Mouse (Mus musculus): Measurements from ENCODE around the gene Calr. TPM values are rescaled to one million over a fixed set of nuclear protein-coding genes. Genes with fewer than 3 reads are reported as not detected.

Calr gene
- polyA plus RNA-seq (2012; rRNA removed): 374 and 466 TPM in 2 replicates

DNA sequence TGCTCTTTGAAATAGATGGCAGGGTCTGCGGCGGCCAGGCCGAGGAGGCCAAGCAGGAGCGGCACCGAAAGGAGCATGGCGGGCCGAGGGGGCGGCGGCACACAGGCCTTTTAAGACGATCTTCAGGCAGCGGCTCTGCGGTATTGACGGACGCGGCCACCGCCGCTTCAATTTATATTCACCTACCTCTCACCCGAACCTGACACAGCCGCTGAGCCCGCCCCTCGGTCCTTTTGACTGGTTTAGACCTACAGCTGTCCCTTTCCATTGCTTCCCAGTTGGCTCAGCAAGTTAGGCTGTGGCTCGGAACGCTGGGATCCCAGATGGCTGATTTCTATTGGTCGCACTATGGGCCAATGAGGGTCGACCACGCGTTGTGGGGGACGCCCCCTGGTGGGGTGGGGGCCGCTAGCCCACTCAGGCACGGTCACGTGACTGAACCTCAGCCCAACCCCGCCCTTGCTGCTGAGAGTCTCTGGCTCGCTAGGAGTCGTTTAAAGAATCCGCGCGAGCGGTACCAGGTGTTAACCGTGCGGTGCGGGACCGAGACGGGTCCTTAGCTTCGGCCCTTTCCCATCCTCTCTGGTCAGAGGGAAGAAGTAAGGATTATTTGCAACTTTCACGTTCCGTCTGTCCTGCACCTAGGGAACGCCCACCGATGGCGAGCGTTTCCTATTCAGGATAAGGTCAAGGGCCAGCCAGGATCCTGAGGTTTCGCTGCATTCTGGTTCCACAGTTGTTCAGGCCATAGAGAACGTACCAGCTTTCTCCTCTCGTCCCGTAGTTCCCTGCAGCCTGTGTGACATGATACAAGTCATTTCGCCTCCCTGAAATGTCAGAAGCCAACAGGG is at the start of gene Calr:
Gene Calr (minus strand): TSS at position 213 of the 851 bp plus-strand sequence.
- peak; percentile 100 for DNase-seq (ENCODE audit: low read depth)
- TF ChIP-seq CTCF (IDR thresholded peaks at IDR 0.05; ENCODE audit: borderline replicate concordance, extremely low read depth, insufficient read depth, insufficient read length): no peak
- peak; percentile 98 for TF ChIP-seq POLR2A (IDR thresholded peaks at IDR 0.05; ENCODE audit: borderline replicate concordance, extremely low read depth, insufficient read depth, insufficient read length, poor library complexity, severe bottlenecking)

DNA sequence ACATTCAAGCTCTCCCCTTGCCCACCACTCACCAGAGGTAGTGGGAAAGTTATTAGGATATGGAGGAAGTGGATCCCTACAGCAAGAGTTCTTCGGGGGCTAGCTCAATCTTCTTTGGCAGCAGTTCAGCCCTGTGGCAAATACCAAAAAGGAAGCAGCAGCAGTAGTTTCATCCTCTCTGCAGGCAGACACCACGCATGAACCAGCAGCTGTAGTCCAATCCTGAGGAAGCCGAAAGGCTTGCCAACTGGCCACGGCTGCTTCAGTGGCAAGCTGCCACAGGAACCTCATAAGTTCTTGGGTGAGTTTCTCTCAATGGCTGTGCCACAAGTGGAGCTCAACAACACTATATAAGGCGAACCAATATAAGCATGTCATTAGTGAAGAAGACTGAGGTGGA is 49.2 kb upstream of the Calr start:
- no peak for DNase-seq (ENCODE audit: low read depth)
- TF ChIP-seq CTCF (IDR thresholded peaks at IDR 0.05; ENCODE audit: borderline replicate concordance, extremely low read depth, insufficient read depth, insufficient read length): no peak
- no peak for TF ChIP-seq POLR2A (IDR thresholded peaks at IDR 0.05; ENCODE audit: borderline replicate concordance, extremely low read depth, insufficient read depth, insufficient read length, poor library complexity, severe bottlenecking)

GRCm38 (mm10) chr8:84893709-84894134 is 47.0 kb upstream of the Calr start, which contains the start of gene Gcdh:
TSS of gene Gcdh (minus strand) at chr8:84893921.
- peak; percentile 99 for DNase-seq (ENCODE audit: low read depth)
- TF ChIP-seq CTCF (IDR thresholded peaks at IDR 0.05; ENCODE audit: borderline replicate concordance, extremely low read depth, insufficient read depth, insufficient read length) (no peak), POLR2A (IDR thresholded peaks at IDR 0.05; ENCODE audit: borderline replicate concordance, extremely low read depth, insufficient read depth, insufficient read length, poor library complexity, severe bottlenecking) (no peak)

GRCm38 (mm10) chr8:84892993-84893708 is 46.4 kb upstream of the Calr start:
- TF ChIP-seq CTCF (IDR thresholded peaks at IDR 0.05; ENCODE audit: borderline replicate concordance, extremely low read depth, insufficient read depth, insufficient read length) (no peak), POLR2A (IDR thresholded peaks at IDR 0.05; ENCODE audit: borderline replicate concordance, extremely low read depth, insufficient read depth, insufficient read length, poor library complexity, severe bottlenecking) (no peak)

DNA sequence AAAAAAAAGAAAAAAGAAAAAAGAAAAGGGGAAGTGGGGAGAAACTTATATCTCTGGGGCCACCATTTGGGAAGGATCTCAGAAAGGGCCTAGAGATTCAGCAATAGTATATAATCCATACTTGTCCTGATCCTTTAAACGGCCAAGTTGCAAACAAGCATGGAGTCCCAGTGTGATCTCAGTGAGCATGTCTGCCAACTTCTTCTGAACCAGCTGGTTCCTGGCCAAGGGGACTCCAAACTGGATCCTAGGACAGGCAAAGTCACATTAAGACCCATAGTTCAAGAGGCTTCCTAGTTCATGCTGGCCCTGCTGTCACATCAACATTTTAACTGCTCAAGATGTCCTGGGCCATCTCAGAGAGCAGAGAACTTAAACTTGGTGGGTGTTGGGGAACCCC is 42.4 kb upstream of the Calr start:
- TF ChIP-seq CTCF (IDR thresholded peaks at IDR 0.05; ENCODE audit: borderline replicate concordance, extremely low read depth, insufficient read depth, insufficient read length) (no peak), POLR2A (IDR thresholded peaks at IDR 0.05; ENCODE audit: borderline replicate concordance, extremely low read depth, insufficient read depth, insufficient read length, poor library complexity, severe bottlenecking) (no peak)
- no peak for DNase-seq (ENCODE audit: low read depth)

More at GRCm38 (mm10) chr8:84892993-84893708, 46.4 kb upstream of the Calr start:
- no peak for DNase-seq (ENCODE audit: low read depth)

DNA sequence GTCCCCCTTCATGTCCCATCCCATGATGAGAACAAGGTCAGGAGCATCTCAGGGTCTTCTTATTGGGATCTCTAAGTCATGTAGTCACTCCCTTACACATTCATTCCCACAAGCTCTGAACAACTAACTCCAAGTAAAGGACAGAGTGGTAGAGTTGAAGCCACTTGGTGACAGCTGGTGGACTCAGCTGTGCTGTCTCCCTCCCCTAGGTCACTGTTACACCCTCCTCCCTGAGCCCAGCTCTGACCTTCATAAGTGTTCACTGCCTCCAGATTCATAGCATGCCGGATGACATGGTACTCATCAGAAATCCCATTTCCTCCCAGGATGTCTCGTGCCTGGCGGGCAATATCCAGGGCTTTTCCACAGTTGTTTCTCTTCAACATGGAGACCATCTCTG is 41.5 kb upstream of the Calr start:
- TF ChIP-seq POLR2A (IDR thresholded peaks at IDR 0.05; ENCODE audit: borderline replicate concordance, extremely low read depth, insufficient read depth, insufficient read length, poor library complexity, severe bottlenecking) (no peak), CTCF (IDR thresholded peaks at IDR 0.05; ENCODE audit: borderline replicate concordance, extremely low read depth, insufficient read depth, insufficient read length) (no peak)
- no peak for DNase-seq (ENCODE audit: low read depth)

- TF ChIP-seq CTCF (IDR thresholded peaks at IDR 0.05; ENCODE audit: borderline replicate concordance, extremely low read depth, insufficient read depth, insufficient read length) (no peak), POLR2A (IDR thresholded peaks at IDR 0.05; ENCODE audit: borderline replicate concordance, extremely low read depth, insufficient read depth, insufficient read length, poor library complexity, severe bottlenecking) (no peak)
- DNase-seq (ENCODE audit: low read depth): no peak
Observed at GRCm38 (mm10) chr8:84884728-84885127, 38.0 kb upstream of the Calr start.

GRCm38 (mm10) chr8:84878915-84879314 is 32.2 kb upstream of the Calr start:
- no peak for TF ChIP-seq CTCF (IDR thresholded peaks at IDR 0.05; ENCODE audit: borderline replicate concordance, extremely low read depth, insufficient read depth, insufficient read length)
- TF ChIP-seq POLR2A (IDR thresholded peaks at IDR 0.05; ENCODE audit: borderline replicate concordance, extremely low read depth, insufficient read depth, insufficient read length, poor library complexity, severe bottlenecking): no peak
- no peak for DNase-seq (ENCODE audit: low read depth)

DNA sequence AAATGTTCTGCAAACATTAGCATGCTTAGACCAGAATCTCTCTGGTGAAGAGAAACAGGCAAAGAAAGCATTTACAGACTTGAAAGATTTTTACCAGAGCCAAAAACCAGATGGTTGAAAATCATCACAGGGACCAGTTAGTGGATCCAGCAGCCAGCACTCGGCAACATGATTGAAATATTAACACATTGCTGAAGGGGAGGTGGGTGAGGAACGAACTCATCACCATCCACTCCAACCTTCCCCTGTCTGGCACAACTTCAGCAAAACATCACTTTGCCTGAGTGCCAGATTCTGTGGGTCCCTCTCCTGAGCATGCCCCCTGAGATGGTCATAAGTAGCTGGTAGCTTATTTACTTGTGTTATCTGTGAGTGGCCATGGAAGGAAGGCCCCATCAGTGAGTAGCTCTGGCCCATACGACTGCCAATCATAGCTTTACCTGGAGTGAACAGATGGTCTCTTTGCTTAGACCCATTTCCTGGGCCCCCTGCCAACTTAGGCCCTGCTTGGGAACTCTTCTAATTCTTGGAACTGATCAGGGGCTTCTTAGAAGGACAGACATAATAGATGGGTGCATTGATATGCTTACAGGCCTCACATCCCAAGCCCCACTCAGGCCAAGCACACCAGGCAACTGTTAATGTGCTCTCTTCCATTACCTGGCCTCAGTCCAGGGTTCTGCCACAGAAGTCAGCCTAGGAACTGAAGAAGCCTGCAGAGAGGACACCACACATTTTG is 30.7 kb upstream of the Calr start:
- TF ChIP-seq CTCF (IDR thresholded peaks at IDR 0.05; ENCODE audit: borderline replicate concordance, extremely low read depth, insufficient read depth, insufficient read length) (no peak), POLR2A (IDR thresholded peaks at IDR 0.05; ENCODE audit: borderline replicate concordance, extremely low read depth, insufficient read depth, insufficient read length, poor library complexity, severe bottlenecking) (no peak)
- peak; percentile 81 for DNase-seq (ENCODE audit: low read depth)

- no peak for DNase-seq (ENCODE audit: low read depth)
- no peak for TF ChIP-seq CTCF (IDR thresholded peaks at IDR 0.05; ENCODE audit: borderline replicate concordance, extremely low read depth, insufficient read depth, insufficient read length)
- no peak for TF ChIP-seq POLR2A (IDR thresholded peaks at IDR 0.05; ENCODE audit: borderline replicate concordance, extremely low read depth, insufficient read depth, insufficient read length, poor library complexity, severe bottlenecking)
Observed at GRCm38 (mm10) chr8:84874339-84874738, 27.6 kb upstream of the Calr start.

DNA sequence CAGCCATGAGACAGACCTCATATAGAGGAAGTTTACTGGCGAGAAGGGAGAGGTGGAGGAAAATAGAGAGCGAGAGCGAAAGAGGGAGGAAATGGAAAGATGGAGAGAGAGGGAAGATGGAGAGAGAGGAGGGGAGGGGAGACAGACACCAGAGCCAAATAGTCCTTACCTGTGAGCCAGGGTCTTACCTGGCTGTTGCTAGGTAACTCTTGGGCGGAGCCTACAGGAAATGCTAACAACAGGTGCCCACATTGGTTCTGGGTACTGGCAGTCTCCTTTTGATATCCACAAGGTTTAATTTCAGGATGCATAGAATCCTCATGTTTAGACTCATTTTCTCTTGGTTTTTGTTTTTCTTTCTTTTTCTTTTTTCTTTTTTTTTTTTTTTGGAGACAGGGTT is 26.3 kb upstream of the Calr start:
- TF ChIP-seq CTCF (IDR thresholded peaks at IDR 0.05; ENCODE audit: borderline replicate concordance, extremely low read depth, insufficient read depth, insufficient read length): no peak
- no peak for TF ChIP-seq POLR2A (IDR thresholded peaks at IDR 0.05; ENCODE audit: borderline replicate concordance, extremely low read depth, insufficient read depth, insufficient read length, poor library complexity, severe bottlenecking)
- DNase-seq (ENCODE audit: low read depth): no peak

Measured in brain, embryonic 14.5 days (tissue).